Mouse (Mus musculus): ENCODE measurements around the gene Gorasp1. TPM values are rescaled to one million over a fixed set of nuclear protein-coding genes. Genes with fewer than 3 reads are reported as not detected.

The Gorasp1 gene
- total RNA-seq, 2 experiments from 2014 or later = 17.2 to 19.3 TPM

DNA sequence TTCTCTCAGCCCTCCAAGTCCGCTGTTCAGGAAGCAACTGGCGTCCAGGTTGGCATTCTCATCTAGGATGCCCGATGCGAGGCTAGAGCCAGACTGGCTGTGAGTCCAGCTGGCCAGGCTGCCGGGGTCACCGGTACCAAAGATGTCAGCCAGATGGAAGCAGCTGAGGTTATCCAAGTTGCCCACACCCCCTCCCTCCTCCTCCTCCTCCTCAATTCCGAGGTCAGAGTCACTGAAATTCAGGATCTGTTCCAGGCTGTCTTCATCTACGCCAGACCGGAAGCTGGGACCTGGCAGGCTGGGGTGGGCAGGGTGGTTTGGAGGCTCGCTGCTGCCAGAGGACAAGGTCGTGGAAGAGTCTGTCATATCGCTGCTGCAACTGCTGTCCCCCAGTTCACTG, 35.2 kb upstream of the Gorasp1 start:
- peak; percentile 81 for DNase-seq

DNA sequence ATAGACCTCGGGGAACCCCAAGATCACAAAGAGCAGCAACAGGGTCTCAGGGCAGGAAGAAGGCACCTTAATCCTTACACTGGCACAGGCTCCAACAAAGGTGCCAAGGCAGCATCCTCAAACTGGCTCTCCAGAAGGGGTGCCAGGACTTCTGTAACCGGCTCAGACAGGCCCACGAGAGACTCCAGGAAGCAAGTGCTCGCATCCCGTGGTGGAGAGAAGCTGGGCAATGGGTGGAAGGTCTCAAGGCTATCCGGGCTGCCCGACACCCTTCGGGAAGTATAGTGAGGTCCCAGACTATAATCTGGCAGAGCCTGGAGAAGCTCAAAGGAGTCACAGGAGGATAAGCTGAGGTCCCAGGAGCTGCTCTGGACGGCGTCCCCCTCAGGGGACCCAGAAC, 34.8 kb upstream of the Gorasp1 start:
- DNase-seq = no peak

DNA sequence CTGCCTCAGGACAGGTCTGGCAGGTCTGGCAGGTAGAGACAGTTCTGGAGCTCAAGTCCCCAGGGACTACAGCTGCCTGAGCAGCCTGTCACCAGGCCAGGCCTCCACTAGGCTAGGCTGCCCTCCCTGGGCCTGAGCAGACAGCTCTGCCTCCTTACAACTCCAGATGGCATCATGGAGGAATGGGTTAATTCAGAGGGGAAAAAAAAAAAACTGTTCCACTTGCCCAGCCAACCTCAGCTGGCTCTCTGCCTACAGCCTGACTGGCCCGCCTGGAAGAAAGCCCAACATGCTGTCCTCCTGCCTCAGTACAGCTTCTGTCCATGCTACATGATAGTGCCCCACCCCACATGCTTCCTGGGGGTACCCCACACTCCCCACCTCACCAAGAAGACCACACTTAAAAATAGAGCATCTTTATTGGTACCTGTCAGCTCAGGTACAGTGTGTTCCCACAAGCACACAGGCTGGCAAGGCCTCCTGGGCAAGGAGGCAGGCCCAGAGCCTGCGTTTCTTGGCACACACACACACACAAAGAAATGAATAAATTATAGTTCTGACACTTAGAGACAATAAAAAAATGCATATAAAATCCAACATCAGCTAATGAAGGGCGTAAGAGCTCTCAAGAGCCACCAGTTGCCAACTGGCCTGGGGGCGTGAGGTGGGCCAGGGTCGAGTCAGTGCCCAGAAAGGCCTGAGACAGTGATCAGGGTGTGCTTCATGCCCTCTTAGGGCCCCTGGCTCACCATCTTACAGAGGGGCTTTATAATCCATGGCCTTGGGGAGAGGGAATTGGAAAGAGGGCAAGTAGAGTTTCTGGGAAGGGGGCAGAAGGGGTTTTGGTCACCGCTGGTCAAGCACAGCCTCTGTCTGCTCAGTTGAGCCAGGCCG, 33.6 kb upstream of the Gorasp1 start:
- DNase-seq = no peak

DNA sequence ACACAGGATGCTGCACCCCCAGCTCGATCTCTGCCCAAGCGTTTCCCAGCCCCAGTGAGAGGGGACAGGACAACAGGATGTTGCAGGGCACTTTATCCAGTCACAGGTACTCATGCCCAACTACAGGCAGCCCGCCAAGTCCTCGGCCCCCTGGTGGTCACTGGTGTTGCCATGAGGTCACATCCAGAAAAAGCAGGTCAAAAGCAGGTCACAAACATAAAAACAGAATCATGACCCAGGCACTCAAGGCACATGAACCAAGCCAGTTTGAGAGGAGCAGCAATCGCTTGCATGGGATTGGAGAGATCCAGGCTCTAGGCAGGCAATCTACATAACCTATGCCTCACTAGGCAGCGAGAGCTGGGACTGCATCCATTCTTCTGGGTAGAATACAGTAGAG, 32.9 kb upstream of the Gorasp1 start:
- no peak for DNase-seq

DNA sequence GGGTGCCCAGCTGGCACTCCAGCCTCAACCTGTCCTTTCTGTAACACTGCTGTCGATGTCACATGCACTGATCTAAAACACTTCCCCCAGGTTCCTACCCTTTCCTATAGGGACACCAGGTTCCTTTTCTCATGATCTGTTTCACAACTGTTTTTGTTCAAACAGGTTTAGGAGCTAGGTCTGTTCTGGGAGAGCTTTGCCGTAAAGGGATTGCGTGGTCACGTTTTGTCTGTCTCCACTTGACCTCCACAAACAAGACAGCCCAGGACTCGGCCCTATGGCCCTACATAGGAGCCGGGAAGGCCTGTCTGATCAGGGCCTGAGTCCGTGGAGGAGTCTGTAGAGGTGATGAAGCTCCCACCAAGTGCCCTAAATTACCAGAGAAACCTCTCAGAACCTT, 32.4 kb upstream of the Gorasp1 start:
- no peak for DNase-seq

DNA sequence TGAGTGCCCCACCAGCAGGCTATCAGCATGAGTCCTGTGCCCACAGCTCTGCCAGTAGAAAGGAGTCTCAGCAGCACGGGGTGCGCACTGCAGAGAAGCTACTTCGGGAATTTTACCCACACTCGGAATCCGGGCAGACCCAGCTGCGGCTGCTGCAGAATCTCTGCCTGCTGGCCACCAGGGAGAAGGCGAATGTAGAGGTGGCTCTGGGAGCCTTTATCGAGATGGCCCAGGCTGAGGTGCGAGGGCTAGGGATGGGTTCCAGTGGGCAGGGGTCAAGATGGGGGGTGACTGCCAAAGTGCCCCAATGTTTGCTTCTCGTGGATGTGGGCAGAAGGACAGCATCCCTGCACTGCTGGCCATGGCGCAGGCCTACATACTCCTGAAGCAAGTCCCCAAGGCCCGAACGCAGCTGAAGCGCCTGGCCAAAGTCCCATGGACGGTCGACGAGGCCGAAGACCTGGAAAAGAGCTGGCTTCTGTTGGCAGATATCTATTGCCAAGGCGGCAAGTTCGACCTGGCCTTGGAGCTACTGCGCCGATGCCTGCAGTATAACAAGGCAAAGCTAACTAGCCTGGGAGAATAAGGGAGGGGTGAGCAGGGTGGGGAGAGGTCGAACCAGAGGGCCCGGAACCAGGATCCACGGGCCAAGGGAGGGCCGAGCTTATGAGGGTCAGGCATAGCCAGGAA, 29.0 kb upstream of the Gorasp1 start:
- no peak for DNase-seq

DNA sequence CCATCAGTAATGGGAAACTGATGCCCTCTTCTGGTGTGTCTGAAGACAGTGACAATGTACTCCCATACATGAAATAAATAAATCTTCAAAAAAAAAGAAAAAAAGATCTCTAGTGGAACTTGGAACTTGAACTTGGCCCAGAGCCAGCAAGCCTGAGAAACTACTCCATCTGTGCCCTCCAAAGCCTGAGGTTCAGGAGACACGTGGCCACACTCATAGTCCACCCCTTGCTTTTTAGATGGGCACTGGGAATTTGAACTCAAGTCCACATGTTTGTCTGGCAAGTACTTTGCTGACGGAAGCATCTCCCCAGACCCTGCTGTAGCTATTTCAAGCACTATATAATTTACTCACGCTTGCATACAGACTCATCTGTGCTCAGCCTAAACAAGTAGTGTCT, 27.8 kb upstream of the Gorasp1 start:
- DNase-seq = no peak

DNA sequence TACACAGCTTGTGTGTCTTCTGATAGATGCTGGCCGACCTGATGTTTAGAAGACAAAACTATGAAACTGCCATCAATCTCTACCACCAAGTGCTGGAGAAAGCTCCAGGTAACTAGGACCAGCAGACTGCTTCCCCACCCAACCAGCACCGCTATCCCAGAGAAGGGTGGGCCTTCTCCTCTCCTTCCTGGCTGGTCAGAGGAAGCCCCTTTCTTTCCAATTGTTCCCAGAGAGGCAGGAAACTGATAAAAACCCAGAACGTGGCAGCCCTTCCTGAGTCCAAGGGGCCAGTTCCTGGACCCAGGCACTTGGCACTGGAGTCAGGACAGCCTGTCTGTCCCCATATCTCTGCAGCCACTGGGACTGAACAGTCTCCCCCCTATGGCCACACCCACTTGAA, 26.8 kb upstream of the Gorasp1 start:
- DNase-seq = no peak

DNA sequence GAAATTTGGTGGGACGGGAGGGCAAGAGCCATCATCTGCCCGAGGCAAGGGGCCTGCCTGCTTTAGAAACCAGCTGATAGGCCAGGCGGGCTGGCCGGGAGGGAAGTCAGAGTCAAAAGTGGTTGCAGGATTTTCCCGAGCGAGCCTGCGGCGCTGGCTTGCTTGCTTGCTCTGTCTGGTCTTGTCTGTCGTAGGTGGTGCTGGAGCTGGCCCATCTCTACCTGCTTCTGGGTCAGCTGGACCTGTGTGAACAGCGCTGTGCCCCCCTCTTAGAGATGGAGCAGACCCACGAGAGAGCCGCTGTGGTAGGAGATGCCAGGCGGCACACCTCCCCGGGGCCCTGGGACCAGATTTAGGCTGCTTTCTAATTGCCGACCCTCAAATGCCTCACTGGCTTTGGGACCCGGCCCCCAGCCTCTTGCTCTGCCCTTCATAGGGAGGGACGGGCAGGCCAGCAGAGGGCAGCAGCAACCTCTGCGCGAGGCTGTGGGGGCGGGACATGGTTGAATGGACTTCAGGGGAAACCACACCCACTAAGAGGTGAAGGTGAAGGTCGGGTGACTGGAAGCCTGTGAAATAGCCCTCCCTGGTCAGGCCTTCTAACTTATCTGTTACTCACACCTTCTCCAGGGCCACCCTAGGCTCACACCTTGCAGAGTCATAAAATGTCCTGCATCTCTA, 25.8 kb upstream of the Gorasp1 start:
- peak; percentile 60 for DNase-seq

DNA sequence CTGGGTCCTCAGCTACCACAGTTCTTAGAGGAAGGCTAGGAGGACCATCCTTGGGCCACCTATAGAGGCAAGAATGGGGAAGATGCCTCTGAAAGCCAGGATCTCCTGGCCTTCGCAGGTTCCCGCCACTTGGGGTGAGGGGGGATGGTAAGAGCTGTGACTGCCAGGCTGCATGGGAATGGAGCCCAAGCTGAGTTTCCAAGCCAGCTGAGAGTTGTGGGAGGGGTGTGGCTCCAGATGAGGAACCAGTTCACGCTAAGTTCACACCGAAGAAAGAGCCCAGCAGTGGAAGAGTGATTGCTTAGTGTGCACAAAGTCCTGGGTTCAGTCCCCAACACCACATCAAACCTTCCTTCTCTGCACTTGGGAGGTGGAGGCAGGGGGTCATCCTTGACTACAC, 24.9 kb upstream of the Gorasp1 start:
- DNase-seq = no peak

DNA sequence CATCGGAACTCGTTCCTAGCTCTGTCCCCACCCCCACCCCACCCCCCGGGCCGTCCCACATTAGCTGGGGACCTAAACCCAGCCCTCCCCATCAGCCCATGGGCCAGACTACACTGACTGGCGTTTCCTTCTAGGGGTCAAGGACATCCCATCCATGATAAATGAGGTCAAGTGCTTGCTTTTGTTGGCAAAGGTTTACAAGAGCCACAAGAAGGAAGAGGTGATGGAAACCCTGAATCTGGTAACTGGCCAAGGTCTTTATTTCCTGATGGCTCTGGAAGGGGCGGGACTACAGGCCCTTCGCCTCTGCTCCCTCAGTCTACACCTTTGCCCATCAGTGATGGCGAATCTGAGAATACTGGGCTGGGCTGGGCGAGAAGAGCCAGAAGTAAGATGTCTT, 21.5 kb upstream of the Gorasp1 start:
- no peak for DNase-seq

DNA sequence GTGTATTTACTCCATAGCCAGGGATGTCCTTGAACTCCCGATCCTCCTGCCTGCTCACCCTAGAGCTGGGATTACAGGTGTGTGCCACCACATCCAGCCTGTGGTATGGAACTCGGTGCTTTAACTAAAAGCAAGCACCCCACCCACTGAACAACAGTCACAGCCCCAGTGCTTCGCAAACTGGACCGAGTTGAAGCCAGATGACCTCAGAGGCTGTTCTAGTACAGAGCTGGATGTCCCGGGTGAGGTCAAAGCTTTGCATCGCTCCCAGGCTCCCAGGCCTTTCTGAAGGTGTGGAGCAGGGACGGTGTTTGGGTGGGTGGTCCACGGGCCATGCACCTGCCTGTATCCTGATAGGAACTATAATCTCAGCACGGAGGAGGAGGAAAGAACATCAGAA, 14.0 kb upstream of the Gorasp1 start:
- no peak for DNase-seq

DNA sequence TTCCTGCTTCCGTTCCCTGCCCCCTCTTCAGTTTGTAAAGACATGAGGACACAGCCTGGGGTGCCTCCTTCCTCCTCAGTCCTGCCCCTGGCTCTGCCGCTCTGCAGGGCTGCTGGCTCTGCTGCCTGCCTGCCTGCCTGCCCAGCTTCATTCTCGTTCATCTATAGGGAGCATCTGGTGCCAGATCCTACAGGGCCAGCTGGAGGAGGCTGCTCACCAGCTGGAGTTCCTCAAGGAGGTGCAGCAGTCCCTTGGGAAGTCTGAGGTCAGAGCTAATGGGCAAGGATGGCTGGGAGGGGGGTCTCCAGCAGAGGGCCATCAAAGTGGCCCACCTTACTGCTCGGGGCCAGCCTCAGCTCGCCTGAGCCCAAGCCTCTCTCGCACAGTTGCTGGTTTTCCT, 13.1 kb upstream of the Gorasp1 start:
- DNase-seq = no peak

DNA sequence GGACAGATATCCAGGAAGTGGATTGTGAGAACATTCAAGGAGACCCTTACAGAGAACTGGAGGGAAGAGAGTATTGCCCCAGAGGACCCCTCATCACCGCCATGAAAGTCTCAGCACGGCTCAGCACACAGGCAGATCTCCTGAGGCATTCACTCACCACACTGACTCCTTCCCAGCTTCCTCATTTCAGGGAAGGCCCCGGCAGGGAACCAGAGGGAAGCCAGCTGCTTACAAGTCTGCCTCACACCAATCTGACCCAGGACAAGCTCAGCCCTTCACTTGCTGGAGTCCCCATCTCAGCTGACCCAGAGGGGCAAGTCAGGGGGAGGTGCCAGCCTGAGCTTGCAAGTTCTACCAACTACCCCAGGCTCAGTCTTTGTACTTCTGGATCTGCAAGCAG, 11.4 kb upstream of the Gorasp1 start:
- DNase-seq = no peak

DNA sequence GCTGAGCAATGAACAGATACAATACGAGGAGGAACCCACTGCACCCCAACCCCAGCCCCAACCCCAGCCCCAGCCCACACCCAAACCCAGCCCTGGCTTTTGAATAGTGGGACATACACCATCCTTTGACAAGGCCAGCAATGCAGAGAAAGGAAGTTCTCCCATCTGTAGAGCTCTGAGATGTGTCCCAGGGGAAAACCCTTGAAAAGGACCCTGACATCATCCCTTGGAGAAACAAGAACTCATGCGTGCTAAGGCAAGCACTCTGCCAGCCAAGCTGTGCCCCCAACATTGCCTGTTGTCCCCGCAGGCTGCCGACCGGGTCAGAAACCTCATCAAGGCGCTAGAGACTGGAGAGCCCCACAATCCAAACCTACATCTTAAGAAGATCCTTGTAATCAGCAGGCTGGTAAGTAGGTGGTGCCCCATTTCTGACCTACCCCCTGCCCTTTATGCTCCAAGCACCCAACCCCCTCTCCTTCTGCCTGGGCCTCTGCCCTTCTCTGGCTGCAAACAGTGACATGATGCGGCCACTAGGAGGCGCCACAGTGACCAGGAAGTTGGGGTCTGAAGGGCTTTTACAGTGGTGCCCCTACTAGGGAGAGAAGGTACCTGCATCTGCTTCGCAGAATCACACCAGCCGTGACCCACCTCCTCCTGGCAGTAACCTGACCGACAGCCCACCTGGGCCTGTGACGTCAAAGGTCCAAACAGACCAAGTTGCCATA, 8.0 kb upstream of the Gorasp1 start:
- DNase-seq = no peak

DNA sequence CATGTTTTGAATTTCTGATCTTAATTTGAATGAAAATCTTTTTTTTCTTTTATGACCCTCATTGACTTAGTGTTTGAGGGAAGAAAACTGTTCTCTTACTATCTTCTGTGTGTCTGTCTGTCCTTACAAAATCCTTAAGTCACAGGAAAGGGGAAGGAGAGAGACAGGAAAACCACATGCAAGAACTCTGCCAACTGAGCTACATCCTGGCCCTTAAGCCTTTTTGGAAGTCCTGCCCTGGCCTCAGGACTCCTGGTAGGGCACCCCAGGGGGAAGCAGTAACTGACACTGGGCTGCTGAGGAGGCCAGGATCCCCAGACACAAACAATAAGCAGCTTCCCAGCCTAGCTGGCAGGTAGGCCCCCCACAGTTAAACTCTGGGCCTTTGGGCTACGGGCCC, 6.0 kb upstream of the Gorasp1 start:
- DNase-seq = no peak

DNA sequence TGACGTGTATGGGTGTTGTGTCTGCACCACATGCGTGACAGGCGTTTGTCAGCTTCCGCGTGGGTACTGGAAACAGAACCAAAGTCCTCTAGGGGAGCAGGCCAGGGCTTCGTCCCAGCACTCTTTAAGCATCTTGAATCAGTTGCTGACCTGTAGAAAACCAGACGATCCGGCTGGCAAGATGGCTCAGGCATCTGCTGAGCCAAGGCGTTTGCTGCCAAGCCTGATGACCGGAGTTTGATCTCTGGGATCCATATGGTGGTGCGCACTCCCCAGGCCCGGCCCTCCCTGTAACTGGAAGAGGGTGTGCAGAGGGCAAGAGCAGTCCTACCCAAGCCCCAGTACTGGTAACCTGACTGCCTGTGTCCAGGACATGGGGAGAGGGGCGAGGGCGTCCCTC, 4.5 kb upstream of the Gorasp1 start:
- no peak for DNase-seq

DNA sequence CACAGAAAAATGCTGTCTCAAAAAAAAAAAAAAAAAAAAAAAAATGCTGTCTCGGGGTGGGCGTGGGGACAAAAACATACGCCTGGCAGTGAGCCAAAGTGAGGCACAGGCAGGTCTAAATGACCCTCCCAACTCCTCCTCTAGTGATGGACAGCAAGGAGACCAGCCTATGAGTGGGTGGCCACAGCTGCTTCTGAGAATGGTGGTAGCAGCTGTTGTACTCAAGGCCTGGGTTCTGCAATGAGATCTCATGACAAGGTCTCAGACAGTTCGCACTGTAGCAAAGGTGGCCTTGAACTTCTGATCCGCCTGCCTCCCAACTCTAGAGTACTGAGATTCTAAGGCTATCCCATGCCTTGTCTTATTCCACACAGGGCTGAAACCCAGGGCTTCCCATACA, 4.0 kb upstream of the Gorasp1 start:
- DNase-seq = no peak

DNA sequence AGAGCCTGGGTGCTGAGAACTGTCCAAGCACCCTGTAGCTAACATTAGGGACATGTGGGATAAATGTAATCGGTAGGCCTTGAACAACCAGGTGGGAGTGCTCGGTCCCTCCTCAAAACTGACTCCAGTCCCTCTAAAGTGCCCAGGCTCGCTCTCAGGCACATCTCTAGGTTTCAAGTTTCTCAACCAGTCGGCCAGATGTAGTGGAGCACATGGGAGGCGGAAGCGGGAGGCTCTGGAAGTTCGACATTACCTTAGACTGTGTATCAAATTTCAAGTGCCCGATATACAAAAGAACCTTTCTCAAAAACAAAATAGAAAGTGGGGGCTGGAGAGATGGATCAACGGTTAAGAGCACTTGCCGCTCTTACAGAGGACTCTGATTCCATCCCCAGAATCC, 2.3 kb upstream of the Gorasp1 start:
- DNase-seq = no peak

DNA sequence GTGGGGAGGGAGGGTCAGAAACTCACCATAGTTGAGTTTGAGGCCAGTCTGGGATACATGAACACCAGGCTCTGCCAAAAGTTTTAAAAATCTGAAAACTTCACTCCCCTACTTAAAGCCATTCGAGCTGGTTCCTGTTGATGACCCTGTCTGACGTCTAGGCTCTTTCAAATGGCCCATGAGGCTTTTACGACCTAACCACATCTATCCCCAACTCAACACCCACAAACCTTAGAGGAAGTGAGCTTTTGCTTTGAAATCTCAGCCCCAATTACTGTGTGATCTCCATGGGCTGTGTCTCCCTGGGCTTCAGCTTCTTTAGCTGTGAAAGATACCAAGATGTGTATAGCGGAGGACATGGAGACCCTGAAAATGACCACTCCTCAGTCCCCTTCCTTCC, 1.1 kb upstream of the Gorasp1 start:
- DNase-seq = no peak

DNA sequence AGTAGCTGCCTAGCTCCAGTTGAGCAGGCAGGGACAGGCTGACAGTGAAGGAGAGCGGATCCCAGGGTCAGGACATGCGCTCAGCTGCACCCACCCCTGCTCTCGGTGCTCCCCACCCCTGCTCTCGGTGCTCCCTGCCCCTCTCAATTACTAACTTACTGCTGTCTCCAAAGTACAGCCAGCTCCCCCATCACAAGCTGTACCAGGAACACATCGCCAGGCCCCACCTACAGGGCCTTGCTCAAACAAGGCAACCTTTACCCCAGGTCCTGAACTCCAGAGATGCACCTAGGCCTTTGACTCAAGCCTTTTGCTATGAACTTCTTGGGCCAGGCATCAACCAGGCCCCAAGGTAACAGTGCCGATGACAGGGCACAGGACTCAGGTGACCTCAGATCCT, 3.7 kb downstream of the Gorasp1 start:
- DNase-seq = no peak

DNA sequence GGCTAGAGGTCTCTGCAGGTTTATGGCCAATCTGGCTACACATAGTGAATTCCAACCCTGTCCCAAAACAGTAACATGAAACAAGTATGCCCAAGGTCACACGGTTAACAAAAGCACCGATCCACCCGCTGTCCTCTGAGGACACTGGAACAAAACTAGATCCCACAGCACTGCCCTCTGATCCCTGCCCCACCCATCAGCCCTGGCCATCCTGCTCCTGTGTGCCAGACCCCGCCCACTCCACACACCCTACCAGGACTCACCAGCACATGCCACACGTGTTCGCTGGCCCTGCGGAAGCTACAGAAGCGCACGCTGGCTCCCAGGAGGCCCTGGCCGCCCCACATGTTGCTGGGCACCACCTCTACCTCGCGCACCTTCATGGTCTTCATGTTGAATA, 5.0 kb downstream of the Gorasp1 start:
- no peak for DNase-seq

DNA sequence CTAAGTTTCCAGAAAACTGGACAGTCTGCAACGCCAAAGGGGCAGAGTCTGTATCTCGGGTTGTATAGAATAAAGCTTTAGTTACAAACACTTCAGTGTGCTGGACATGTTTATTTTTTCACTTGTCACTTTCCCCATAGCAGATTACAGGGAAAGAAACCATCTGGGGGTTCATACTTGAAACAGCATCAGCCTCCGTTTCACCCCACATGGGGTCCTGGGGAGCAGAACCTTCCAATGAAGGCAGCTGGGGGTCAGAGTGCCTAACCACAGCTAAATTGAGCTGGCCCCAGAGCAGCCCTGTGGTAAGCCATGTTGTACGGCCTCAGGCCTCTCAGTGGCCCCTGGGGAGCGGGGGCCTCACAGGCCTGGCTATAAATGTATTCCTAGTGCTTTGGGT, 10.9 kb downstream of the Gorasp1 start:
- no peak for DNase-seq
